Mouse (Mus musculus) urinary bladder, adult 18-20 months (tissue): ENCODE data around the gene Atic.

Experiments used
- DNase-seq, 2 experiments: peaks; one replicate each; pipeline ENCODE4 v3.0.0; 2022; ENCODE audit warnings: low spot score in 2 of 2, mixed read lengths in 2 of 2

Gene Atic

DNA sequence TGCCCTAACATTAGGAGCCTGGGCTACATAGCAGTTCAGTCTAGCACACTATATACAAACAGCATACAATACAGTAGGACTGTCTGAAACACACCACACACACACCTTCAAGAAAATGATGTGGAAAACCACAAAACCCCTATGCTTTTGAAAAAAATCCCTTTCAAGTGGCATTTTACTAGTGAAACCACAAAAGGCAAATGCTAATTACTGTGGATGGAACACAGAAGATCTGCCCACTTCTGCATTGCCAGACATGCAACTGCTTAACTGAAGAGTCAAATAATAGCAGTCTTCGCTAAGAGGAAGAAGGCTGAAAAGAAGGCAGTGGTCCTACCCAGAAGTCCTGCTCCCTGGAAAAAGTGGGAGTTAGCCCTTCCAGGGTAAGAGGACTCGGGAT is 37.3 kb downstream of the Atic start:
- DNase-seq: no peak

DNA sequence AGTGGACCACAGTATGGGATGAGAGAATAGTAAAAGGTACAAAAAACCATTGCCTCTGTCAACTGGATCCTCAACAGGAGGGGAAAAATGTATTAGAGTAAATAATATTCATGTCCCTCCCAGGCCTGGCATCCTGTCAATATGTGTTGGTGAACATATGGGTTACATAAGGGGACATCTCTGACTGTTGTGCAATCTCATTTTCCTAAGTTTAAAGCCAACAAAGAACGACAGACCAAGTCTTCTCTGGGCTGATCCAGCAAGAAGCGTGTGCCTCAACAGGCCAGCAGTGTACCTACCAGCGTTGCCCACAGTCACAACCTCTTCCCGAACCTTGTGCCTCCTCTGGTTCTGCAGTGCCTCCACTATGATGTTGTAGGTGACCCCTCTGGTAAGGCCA is 38.4 kb downstream of the Atic start:
- DNase-seq: no peak

DNA sequence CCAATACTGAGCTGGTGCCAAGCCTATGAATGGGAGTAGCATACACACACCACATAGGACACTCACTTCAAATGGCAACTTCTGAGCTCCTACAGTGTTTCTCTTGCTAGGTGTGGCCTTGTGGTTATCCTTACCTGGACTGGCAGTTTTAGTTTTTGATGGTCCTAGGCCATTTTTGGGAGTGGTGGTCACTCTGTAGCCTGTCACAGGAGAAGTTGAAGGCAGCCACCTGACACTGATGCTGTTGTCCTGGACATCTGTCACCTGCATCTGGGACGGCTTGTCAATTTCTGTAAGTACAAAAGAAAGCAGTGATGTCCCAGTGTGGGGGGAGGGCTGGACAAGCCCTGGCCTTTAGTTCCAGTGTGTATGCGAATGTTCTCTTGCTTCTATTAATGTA is 48.8 kb downstream of the Atic start:
- DNase-seq: no peak

DNA sequence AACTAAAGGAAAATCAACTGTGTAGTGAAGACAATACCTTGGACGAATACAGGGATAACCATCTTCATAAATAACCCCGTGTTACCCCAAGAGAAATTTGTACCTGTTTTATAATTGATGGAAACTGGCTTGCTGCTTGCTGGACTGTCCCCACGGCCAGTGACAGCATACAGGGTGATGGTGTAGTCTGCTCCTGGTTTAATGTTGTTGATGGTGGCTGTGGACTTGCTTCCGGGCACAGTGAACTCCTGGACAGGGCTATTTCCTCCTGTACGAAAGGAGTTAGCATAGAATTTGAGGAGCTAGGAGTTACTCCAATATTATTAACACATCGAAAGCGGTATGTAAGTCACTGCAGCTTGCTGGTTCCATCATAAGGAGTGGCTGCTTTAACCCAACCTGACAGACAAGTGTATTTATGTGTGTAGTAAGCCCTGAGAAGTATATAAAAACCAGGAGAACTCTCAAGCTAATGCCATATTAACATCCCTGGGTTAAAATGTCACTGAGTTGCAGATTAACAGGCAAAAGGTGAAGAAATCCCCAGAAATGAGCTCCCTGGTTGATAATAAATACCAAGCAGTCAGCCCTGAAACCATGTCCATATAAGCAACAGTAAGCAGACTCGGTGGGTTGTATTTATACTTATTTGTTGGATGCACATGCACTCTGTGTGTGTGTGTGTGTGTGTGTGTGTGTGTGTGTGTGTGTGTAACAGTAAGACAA is 49.8 kb downstream of the Atic start:
- no peak for DNase-seq

DNA sequence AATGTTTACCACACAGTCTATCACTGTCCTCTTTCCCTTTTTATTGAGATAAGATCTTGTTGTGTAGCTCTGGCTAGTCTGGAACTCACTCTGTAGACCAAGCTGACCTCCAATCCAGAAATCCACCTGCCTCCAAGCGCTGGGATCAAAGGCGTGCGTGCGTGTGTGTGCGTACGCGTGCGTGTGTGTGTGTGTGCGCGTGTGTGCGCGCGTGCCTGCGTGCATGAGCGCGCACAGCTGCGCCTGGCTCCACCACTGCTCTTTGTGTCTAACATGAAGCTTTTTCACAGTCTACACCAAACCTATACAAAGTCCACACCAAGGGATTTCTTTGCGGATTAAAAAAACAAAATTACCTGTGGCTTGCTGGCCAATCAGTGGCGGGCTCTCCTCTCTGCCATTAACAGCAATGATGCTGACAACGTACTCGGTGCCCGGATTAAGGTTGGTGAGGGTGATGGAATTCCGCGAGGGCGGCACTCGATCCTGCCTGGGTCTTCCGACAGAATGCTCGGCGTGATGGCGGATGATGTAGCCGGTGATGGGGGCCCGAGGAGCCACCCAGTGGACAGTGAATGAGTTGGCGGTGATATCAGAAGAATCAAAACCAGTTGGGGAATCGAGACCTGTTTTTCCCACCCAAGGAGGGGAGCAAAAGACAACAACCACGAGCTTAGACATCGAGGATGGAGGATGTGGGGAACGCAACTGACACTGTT is 52.3 kb downstream of the Atic start:
- DNase-seq: no peak

DNA sequence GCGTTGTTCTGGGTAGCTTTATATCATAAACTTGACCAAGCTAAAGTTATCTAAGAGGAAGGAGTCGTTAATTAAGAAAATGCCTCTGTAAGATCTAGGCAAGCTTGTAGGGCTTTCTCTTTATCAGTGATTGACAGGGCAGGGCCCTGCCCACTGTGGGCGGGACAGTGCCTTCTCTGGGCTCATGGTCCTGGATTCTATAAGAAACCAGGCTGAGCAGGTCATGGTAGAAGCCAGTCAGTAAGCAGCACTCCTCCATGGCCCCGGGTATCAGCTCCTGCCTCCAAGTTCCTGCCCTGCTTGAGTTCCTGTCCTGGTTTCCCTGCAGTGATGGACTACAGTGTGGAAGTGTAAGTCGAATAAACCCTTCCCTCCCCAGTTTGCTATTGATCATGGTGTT is 53.0 kb downstream of the Atic start:
- DNase-seq: no peak

DNA sequence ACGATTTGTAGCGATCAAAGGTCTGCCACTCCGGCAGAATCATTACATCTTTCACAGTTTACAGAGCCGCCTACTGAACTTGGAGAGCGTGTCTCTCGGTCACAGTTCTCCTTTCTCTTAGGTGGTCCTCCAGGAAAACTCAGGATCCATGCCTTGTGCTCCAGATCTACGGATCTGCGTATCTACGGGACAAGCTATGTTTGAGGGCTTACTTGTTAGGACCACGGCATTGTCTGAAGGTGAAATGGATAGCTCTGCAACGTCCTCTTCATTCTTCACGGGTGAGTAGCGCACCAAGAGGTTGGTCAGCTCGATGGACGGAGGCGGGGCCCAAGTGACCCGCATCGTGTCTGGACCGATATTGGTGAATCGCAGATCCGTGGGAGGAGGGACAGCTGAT is 55.3 kb downstream of the Atic start:
- DNase-seq: no peak

DNA sequence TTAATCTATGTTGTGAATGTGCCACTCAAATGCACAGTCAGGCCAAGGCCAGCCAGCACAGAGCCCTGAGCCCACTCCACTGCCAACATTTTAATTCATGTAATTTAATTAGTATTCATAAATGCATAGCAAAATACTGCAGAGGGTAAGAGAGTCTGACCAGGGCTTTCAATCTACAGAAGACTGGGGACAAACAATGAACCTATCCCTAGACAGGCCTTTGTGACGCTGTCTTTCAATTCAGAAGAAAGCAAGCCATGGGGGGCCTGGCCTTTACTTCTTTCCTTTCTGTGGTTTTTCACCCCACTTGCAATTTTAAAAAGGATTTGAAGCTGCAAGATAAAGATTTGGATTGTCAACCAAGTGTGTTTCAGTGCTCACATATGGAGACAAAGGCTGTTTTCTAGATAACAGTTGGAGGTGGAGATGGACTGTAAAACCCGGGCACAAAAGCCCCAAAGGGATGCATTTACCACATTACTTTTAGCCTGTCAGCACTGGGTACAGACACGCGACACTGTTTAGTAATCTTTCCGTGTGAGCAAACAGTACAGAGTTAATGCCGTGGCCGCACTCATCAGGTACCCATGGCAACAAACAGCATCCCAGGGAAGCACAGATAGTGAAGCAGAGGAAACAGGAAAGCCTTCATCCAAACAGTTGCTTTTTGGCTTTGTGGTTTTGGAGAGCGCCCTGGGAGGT is 57.7 kb downstream of the Atic start:
- DNase-seq: no peak

DNA sequence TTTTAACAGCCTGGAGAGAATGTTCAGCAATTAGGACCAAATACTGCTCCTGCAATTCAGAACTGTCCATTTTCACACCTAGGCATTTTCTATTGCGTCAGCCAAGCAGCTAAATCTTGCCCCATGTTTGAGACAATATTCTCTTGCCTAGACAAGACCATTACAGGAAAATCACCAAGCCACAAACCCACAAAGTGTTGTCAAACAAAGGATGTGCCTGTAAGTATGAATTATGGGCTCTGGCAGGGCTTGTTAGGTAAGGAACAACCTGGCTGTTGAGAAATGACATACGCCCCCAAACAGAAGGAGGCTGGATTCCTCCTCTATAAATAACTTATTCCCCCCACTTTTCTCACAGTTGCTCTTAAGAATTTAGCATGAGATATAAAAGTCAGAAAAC is 64.6 kb downstream of the Atic start:
- DNase-seq: no peak

DNA sequence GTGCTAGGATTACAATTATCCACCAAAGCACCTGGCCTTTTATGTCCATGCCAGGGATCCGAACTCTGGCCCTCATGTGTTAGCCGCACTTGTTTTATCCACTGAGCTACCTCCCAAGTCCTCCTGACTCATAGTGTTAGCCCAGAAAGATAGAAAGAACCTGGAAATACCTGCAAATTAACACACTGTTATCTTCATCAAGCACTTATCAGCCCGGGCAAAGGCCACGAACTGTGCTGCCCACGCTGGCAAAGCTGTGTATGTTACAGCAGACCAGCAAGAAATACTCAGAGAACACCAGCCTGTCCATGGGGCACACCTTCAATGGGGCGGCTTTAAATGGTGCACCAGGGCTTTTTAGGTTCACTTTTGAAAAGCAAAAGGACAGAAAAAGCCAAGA is 66.7 kb downstream of the Atic start:
- DNase-seq: no peak
